Mouse (Mus musculus) myocyte (in vitro differentiated cells): Measurements from ENCODE around the gene Bricd5. TPM values are rescaled to one million over a fixed set of nuclear protein-coding genes. Genes with fewer than 3 reads are reported as not detected.

ENCODE experiments used
- H3K27me3 ChIP-seq: one replicate; pipeline ENCODE4 v1.6.1; 2011; ENCODE audit not compliant: control insufficient read depth, insufficient read depth, insufficient read length
- H3K36me3 ChIP-seq: one replicate; pipeline ENCODE4 v1.6.1; 2011; ENCODE audit not compliant: control insufficient read depth, insufficient read depth
- H3K4me2 ChIP-seq: one replicate; pipeline ENCODE4 v1.6.1; 2011; ENCODE audit warnings: low read depth, control low read depth
- H3K4me3 ChIP-seq: one replicate; pipeline ENCODE4 v1.5.1; 2011; ENCODE audit warnings: mild to moderate bottlenecking, control low read depth, moderate library complexity
- H3K79me2 ChIP-seq: one replicate; pipeline ENCODE4 v1.6.1; 2011; ENCODE audit not compliant: control insufficient read depth, insufficient read depth
- H3ac ChIP-seq: one replicate; pipeline ENCODE4 v1.6.1; 2011; ENCODE audit not compliant: control insufficient read depth, insufficient read length
- CEBPB ChIP-seq: IDR thresholded peaks from 2 replicates; pipeline ENCODE4 v1.6.1; 2011; ENCODE audit warnings: mild to moderate bottlenecking, moderate library complexity; ENCODE audit not compliant: poor library complexity, insufficient read depth, severe bottlenecking
- E2F4 ChIP-seq: IDR thresholded peaks from one replicate; pipeline ENCODE4 v1.6.1; 2011; ENCODE audit warnings: mild to moderate bottlenecking, control low read depth, moderate library complexity; ENCODE audit not compliant: insufficient read depth
- MAX ChIP-seq: IDR thresholded peaks from one replicate; pipeline ENCODE4 v1.6.1; 2011; ENCODE audit warnings: low read depth, mild to moderate bottlenecking, control low read depth
- MYOD1 ChIP-seq, 3 experiments: IDR thresholded peaks; one replicate each; pipeline ENCODE4 v1.6.1; 2011; ENCODE audit warnings: control low read depth in 2 of 3, low read depth in 2 of 3, mild to moderate bottlenecking in 2 of 3, moderate library complexity in 1 of 3; ENCODE audit not compliant: insufficient read length in 2 of 3, control insufficient read depth in 1 of 3
- MYOG ChIP-seq, 3 experiments: IDR thresholded peaks; one replicate each; pipeline ENCODE4 v1.6.1; 2011; ENCODE audit warnings: control low read depth in 2 of 3, low read depth in 2 of 3, mild to moderate bottlenecking in 2 of 3; ENCODE audit not compliant: insufficient read length in 2 of 3, control insufficient read depth in 1 of 3, insufficient read depth in 1 of 3
- POLR2A ChIP-seq: IDR thresholded peaks from one replicate; pipeline ENCODE4 v1.6.1; 2011; ENCODE audit warnings: low read depth, mild to moderate bottlenecking, control low read depth, moderate library complexity; ENCODE audit not compliant: insufficient read length
- POLR2AphosphoS2 ChIP-seq: IDR thresholded peaks from one replicate; pipeline ENCODE4 v1.6.1; 2011; ENCODE audit warnings: low read depth, control low read depth; ENCODE audit not compliant: insufficient read length
- REST ChIP-seq: IDR thresholded peaks from one replicate; pipeline ENCODE4 v1.6.1; 2011; ENCODE audit warnings: mild to moderate bottlenecking, control low read depth, moderate library complexity; ENCODE audit not compliant: insufficient read depth, insufficient read length
- SRF ChIP-seq: IDR thresholded peaks from one replicate; pipeline ENCODE4 v1.6.1; 2011; ENCODE audit warnings: low read depth; ENCODE audit not compliant: control insufficient read depth, insufficient read length
- TCF12 ChIP-seq: IDR thresholded peaks from one replicate; pipeline ENCODE4 v1.6.1; 2011; ENCODE audit warnings: mild to moderate bottlenecking, control low read depth; ENCODE audit not compliant: poor library complexity, insufficient read depth, severe bottlenecking
- TCF3 ChIP-seq: IDR thresholded peaks from one replicate; pipeline ENCODE4 v1.6.1; 2011; ENCODE audit warnings: low read depth, control low read depth; ENCODE audit not compliant: insufficient read length
- USF1 ChIP-seq: IDR thresholded peaks from one replicate; pipeline ENCODE4 v1.6.1; 2011; ENCODE audit warnings: low read depth, mild to moderate bottlenecking, control low read depth, moderate library complexity
- polyA plus RNA-seq: library from polyadenylated mRNA; unstranded; fragments of >200 nt; fragmentation: generic; extraction: Trizol; gene quantifications from one replicate; pipeline ENCODE4 v1.2.1, GENCODE M21; 2012; ENCODE audit warnings: missing spikeins

The Bricd5 gene
- polyA plus RNA-seq, 1 experiment, result 0.53 TPM

- H3K4me3 ChIP-seq, result peak overlapping the region; percentile 56
- peak overlapping the region; percentile 26 for H3ac ChIP-seq
- peaks cover 6% of the 10 kb centered on the region for H3K79me2 ChIP-seq
- H3K36me3 ChIP-seq, result peaks cover 18% of the 10 kb centered on the region
- no peaks in the 10 kb centered on the region for H3K27me3 ChIP-seq
- peak overlapping the region; percentile 61 for H3K4me2 ChIP-seq
- no peak for TF ChIP-seq TCF12
- no peak for TF ChIP-seq POLR2AphosphoS2
- TF ChIP-seq USF1, result no peak
- TF ChIP-seq MAX, result no peak
- no peak for TF ChIP-seq POLR2A
- TF ChIP-seq E2F4, result no peak
- no peak for TF ChIP-seq TCF3
- no peak for TF ChIP-seq MYOD1 (IDR thresholded peaks at IDR 0.05; ENCODE audit: control insufficient read depth in 1 of 3, insufficient read length in 2 of 3, low read depth in 2 of 3)
- TF ChIP-seq REST, result no peak
- no peak for TF ChIP-seq MYOG (IDR thresholded peaks at IDR 0.05; ENCODE audit: control insufficient read depth in 1 of 3, insufficient read depth in 1 of 3, insufficient read length in 2 of 3, low read depth in 2 of 3)
- no peak for TF ChIP-seq CEBPB
- TF ChIP-seq SRF, result no peak
These were observed 5.7 kb downstream of the Bricd5 start for GRCm38 (mm10) chr17:24479431-24479830.

GRCm38 (mm10) chr17:24480201-24480826, 6.6 kb downstream of the Bricd5 start:
- H3K4me3 ChIP-seq, result peak overlapping the region; percentile 56
- no peaks in the 10 kb centered on the region for H3K27me3 ChIP-seq
- peaks cover 15% of the 10 kb centered on the region for H3K36me3 ChIP-seq
- peaks cover 6% of the 10 kb centered on the region for H3K79me2 ChIP-seq
- no peak overlapping the region for H3ac ChIP-seq
- peak overlapping the region; percentile 61 for H3K4me2 ChIP-seq
- TF ChIP-seq MYOD1 (IDR thresholded peaks at IDR 0.05; ENCODE audit: control insufficient read depth in 1 of 3, insufficient read length in 2 of 3, low read depth in 2 of 3) (no peak), MYOG (IDR thresholded peaks at IDR 0.05; ENCODE audit: control insufficient read depth in 1 of 3, insufficient read depth in 1 of 3, insufficient read length in 2 of 3, low read depth in 2 of 3) (no peak), E2F4 (no peak), TCF12 (no peak), MAX (no peak), REST (no peak), USF1 (no peak), TCF3 (no peak), POLR2AphosphoS2 (no peak), CEBPB (no peak), POLR2A (no peak), SRF (no peak)

- TF ChIP-seq MYOD1 (IDR thresholded peaks at IDR 0.05; ENCODE audit: control insufficient read depth in 1 of 3, insufficient read length in 2 of 3, low read depth in 2 of 3) (no peak), TCF12 (no peak), USF1 (no peak), POLR2A (no peak), TCF3 (no peak), CEBPB (no peak), REST (no peak), E2F4 (no peak), POLR2AphosphoS2 (no peak), MYOG (IDR thresholded peaks at IDR 0.05; ENCODE audit: control insufficient read depth in 1 of 3, insufficient read depth in 1 of 3, insufficient read length in 2 of 3, low read depth in 2 of 3) (no peak), MAX (no peak), SRF (no peak)
- Histone ChIP-seq H3K4me3 (no peak overlapping the region), H3ac (no peak overlapping the region), H3K27me3 (no peaks in the 10 kb centered on the region), H3K4me2 (no peak overlapping the region), H3K36me3 (peaks cover 6% of the 10 kb centered on the region), H3K79me2 (peaks cover 6% of the 10 kb centered on the region)
These were observed 7.5 kb downstream of the Bricd5 start for GRCm38 (mm10) chr17:24481027-24481815.

- H3K79me2 ChIP-seq, result no peaks in the 10 kb centered on the region
- TF ChIP-seq TCF12, result no peak
- TF ChIP-seq TCF3, result no peak
- no peak for TF ChIP-seq SRF
- TF ChIP-seq E2F4, result no peak
- TF ChIP-seq MYOD1 (IDR thresholded peaks at IDR 0.05; ENCODE audit: control insufficient read depth in 1 of 3, insufficient read length in 2 of 3, low read depth in 2 of 3), result no peak
- no peak for TF ChIP-seq MAX
- TF ChIP-seq MYOG (IDR thresholded peaks at IDR 0.05; ENCODE audit: control insufficient read depth in 1 of 3, insufficient read depth in 1 of 3, insufficient read length in 2 of 3, low read depth in 2 of 3), result no peak
- no peak for TF ChIP-seq REST
- TF ChIP-seq USF1, result no peak
- TF ChIP-seq POLR2A, result no peak
- no peak for TF ChIP-seq CEBPB
- TF ChIP-seq POLR2AphosphoS2, result no peak
- no peak overlapping the region for H3K4me3 ChIP-seq
- H3K27me3 ChIP-seq, result peaks cover 13% of the 10 kb centered on the region
- no peak overlapping the region for H3ac ChIP-seq
- no peaks in the 10 kb centered on the region for H3K36me3 ChIP-seq
- H3K4me2 ChIP-seq, result no peak overlapping the region
These were observed 9.8 kb downstream of the Bricd5 start for GRCm38 (mm10) chr17:24483495-24483894.
